Mouse (Mus musculus) kidney, postnatal 10 days (tissue): ENCODE data around the gene Vmn2r41.
"Not testable (repeated sequence)": the region's sequence is repeated elsewhere in the genome, so short reads cannot be mapped to it uniquely, and the experiment has no call there.

Experiments
- DNase-seq: peaks from one replicate; pipeline ENCODE4 v3.0.0; 2021; ENCODE audit warnings: mixed read lengths

The Vmn2r41 gene

DNA sequence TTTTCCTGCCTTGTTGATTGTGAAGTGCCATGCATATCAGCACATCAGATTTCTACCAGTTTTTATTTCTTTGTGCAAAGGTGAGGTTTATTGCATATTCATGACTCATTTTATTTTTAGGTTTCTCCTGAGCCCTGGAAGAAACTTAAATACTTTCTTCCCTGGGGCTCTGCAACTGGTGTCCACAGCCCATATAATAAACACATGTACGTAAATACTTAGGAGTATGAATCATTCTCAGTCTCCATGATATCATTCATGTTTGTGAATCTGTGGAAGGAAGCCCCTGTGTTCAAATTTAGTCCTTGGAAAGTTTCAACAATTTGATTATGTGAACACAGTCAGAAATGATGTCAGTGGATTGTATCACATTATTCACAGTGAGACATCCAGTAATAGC lies at the start of gene Vmn2r41:
Gene Vmn2r41, minus strand, starts transcription at position 101 of the 400 bp plus-strand sequence.
- not testable (repeated sequence) for DNase-seq

DNA sequence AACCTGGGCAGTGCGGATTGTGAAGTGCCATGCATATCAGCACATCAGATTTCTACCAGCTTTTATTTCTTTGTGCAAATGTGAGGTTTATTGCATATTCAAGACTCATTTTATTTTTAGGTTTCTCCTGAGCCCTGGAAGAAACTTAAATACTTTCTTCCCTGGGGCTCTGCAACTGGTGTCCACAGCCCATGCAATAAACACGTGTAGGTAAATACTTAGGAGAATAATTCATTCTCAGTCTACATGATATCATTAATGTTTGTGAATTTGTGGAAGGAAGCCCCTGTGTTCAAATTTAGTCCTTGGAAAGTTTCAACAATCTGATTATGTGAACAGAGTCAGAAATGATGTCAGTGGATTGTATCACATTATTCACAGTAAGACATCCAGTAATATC lies 38.8 kb upstream of the Vmn2r41 start, which contains the start of gene Vmn2r42:
Gene Vmn2r42, minus strand, starts transcription at position 101 of the 400 bp plus-strand sequence.
- not testable (repeated sequence) for DNase-seq

DNA sequence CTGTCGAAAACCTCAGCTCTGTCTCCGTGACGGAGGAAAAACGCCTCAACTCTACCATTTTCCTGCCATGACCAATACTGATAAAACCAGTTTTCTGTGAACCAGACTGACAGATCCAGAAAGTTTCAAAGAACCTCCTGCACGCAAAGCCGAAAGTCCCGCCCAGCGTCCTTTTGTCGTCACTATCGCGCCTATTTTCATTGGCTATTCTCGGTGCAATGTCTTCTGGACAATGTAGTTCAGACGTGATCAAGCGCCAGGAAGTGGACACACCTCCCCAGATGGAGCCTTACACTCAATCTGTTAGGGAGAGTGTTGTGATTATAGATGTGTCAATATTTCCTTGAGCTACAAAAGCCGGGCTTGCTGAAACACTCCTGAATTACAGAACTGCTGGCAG lies 68.6 kb downstream of the Vmn2r41 start:
- peak; percentile 40 for DNase-seq
